Mouse (Mus musculus) lung, embryonic 15.5 days (tissue): Measurements from ENCODE around the gene Tulp2. TPM values are rescaled to one million over a fixed set of nuclear protein-coding genes. Genes with fewer than 3 reads are reported as not detected.
"Not testable (repeated sequence)": the region's sequence is repeated elsewhere in the genome, so short reads cannot be mapped to it uniquely, and the experiment has no call there.

Experiments
- ATAC-seq: fragments of 200-750 bp; cut with Nextera tagmentation; 2 replicates; pipeline ENCODE4 v1.8.0; 2017; ENCODE audit warnings: moderate number of reproducible peaks, borderline replicate concordance; ENCODE audit not compliant: low FRiP score, low TSS enrichment; ENCODE audit errors: extremely low read depth
- H3K27ac ChIP-seq: fragments of 300-500 bp; sonication (generic); 2 replicates; pipeline ENCODE4 v1.5.1; 2015; ENCODE audit warnings: moderate library complexity, mild to moderate bottlenecking, inconsistent platforms
- H3K27me3 ChIP-seq: fragments of 300-500 bp; sonication (generic); 2 replicates; pipeline ENCODE4 v1.6.1; 2015; ENCODE audit warnings: inconsistent platforms
- H3K36me3 ChIP-seq: fragments of 300-500 bp; sonication (generic); 2 replicates; pipeline ENCODE4 v1.6.1; 2015; ENCODE audit warnings: inconsistent platforms
- H3K4me1 ChIP-seq: fragments of 300-500 bp; sonication (generic); 2 replicates; pipeline ENCODE4 v1.6.1; 2015; ENCODE audit warnings: inconsistent platforms
- H3K4me2 ChIP-seq: fragments of 300-500 bp; sonication (generic); 2 replicates; pipeline ENCODE4 v1.6.1; 2015; ENCODE audit warnings: inconsistent platforms, mild to moderate bottlenecking, moderate library complexity
- H3K4me3 ChIP-seq: fragments of 300-500 bp; sonication (generic); 2 replicates; pipeline ENCODE4 v1.5.1; 2015; ENCODE audit warnings: mild to moderate bottlenecking, inconsistent platforms
- H3K9ac ChIP-seq: fragments of 300-500 bp; sonication (generic); 2 replicates; pipeline ENCODE4 v1.6.1; 2015; ENCODE audit warnings: inconsistent platforms
- H3K9me3 ChIP-seq: fragments of 300-500 bp; sonication (generic); 2 replicates; pipeline ENCODE4 v1.6.1; 2016; ENCODE audit warnings: inconsistent platforms
- WGBS: fragments of 180-500 bp; shearing (Covaris S2); methylation state at CpG from one replicate; pipeline ENCODE4 v1.1.7; 2015; 5-methylcytosine and 5-hydroxymethylcytosine counted together
- polyA plus RNA-seq: library from polyadenylated mRNA; unstranded; fragments of >200 nt; fragmentation: Nextera tagmentation; extraction: Ambion mirVana; gene quantifications from 2 replicates; pipeline ENCODE4 v1.2.1, GENCODE M21; 2015

The Tulp2 gene
- polyA plus RNA-seq, 1 experiment from 2014 or later = 0.74 TPM

- H3K4me2 ChIP-seq = no peak overlapping the region
- no peak overlapping the region for H3K27ac ChIP-seq
- H3K4me3 ChIP-seq = no peak overlapping the region
- no peaks in the 10 kb centered on the region for H3K36me3 ChIP-seq
- ATAC-seq = no peak
- H3K9me3 ChIP-seq = no peaks in the 10 kb centered on the region
- WGBS = 39% methylated on average over 1 of the region's 1 CpGs
- H3K27me3 ChIP-seq = no peaks in the 10 kb centered on the region
- no peak overlapping the region for H3K9ac ChIP-seq
- H3K4me1 ChIP-seq = no peaks in the 10 kb centered on the region; the same call in 1 of the 2 replicates
Observed at GRCm38 (mm10) chr7:45476453-45476852, 5.2 kb upstream of the Tulp2 start.

- no peak overlapping the region for H3K4me2 ChIP-seq
- no peak overlapping the region for H3K4me3 ChIP-seq
- H3K9ac ChIP-seq = no peak overlapping the region
- no peaks in the 10 kb centered on the region for H3K9me3 ChIP-seq
- no peaks in the 10 kb centered on the region; the same call in 1 of the 2 replicates for H3K4me1 ChIP-seq
- H3K27me3 ChIP-seq = no peaks in the 10 kb centered on the region
- no peaks in the 10 kb centered on the region for H3K36me3 ChIP-seq
- H3K27ac ChIP-seq = no peak overlapping the region
- WGBS = 7% methylated on average over 3 of the region's 3 CpGs
- ATAC-seq = no peak; the same call in 1 of the 2 replicates
Observed at GRCm38 (mm10) chr7:45477003-45477402, 4.7 kb upstream of the Tulp2 start.

DNA sequence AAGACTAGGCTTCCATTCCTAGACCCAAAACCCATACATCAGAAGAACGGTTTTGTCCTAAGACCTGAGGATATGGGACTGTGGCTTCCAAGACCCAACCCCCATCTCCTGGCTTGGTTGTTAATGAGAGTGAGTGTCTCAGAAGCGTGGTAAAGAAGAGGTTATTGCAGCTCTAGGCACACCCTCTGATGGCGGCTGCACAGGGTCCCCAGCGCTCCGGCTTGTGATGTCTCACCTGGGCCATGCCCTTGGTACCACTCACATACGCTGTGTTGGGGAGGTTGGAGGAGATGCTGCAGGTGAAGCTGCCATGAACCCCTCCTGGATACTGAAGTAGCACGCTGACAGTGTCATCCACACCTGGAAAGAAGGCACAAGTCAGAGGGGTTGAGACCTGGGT, 2.9 kb upstream of the Tulp2 start:
- H3K36me3 ChIP-seq = no peaks in the 10 kb centered on the region
- H3K27me3 ChIP-seq = no peaks in the 10 kb centered on the region
- H3K27ac ChIP-seq = no peak overlapping the region
- no peak for ATAC-seq
- no peaks in the 10 kb centered on the region for H3K9me3 ChIP-seq
- no peak overlapping the region for H3K4me2 ChIP-seq
- no peaks in the 10 kb centered on the region; the same call in 1 of the 2 replicates for H3K4me1 ChIP-seq
- H3K9ac ChIP-seq = no peak overlapping the region
- 97% methylated on average over 7 of the region's 7 CpGs for WGBS
- H3K4me3 ChIP-seq = no peak overlapping the region

GRCm38 (mm10) chr7:45480310-45480709, 1.4 kb upstream of the Tulp2 start:
- not testable (repeated sequence) for ATAC-seq, H3K4me2 ChIP-seq, H3K36me3 ChIP-seq, H3K4me1 ChIP-seq, H3K9ac ChIP-seq, H3K4me3 ChIP-seq, H3K9me3 ChIP-seq, H3K27me3 ChIP-seq, H3K27ac ChIP-seq
- 76% methylated on average over 4 of the region's 4 CpGs for WGBS

DNA sequence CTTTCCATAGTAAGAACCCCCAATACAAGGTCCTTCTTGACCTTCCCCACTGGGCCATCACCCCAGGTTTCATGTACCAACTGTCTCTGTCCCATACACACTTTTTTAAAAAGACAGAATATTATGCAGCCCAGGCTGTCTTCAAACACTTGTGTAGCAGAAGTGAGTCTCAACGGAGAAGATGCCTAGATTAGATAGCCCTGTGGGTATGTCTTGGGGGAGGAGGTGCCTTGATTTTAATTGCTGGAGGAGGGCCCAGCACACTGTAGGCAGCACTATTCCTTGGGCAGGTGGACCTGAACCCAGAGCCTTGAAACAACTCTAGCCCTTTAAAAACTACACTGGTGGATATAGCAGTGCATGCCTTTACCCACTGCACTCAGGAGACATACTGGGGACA, 489 bp downstream of the Tulp2 start:
- ATAC-seq = no peak
- Histone ChIP-seq H3K27me3 (no peaks in the 10 kb centered on the region), H3K27ac (no peak overlapping the region), H3K9me3 (no peaks in the 10 kb centered on the region), H3K4me2 (no peak overlapping the region), H3K9ac (no peak overlapping the region), H3K4me3 (no peak overlapping the region), H3K36me3 (no peaks in the 10 kb centered on the region), H3K4me1 (no peaks in the 10 kb centered on the region; the same call in 1 of the 2 replicates)
- WGBS = 90% methylated on average over 1 of the region's 1 CpGs

DNA sequence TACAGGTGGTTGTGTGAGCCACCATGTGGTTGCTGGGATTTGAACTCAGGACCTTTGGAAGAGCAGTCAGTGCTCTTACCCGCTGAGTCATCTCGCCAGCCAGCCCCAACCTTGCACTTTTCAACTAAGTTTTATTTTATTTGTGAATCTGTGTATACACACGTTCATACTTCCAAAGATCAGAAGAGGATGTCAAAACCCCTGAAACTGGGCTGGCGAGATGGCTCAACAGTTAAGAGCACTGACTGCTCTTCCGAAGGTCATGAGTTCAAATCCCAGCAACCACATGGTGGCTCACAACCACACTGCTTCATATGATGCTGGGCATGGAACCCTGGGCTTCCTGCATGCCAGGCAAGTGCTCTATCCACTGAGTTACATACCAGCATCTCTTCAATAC, 3.3 kb downstream of the Tulp2 start:
- 86% methylated on average over 5 of the region's 5 CpGs for WGBS
- not testable (repeated sequence) for H3K4me1 ChIP-seq, H3K27me3 ChIP-seq, ATAC-seq, H3K27ac ChIP-seq, H3K9me3 ChIP-seq, H3K9ac ChIP-seq, H3K4me3 ChIP-seq, H3K36me3 ChIP-seq, H3K4me2 ChIP-seq

GRCm38 (mm10) chr7:45486158-45486557, 4.5 kb downstream of the Tulp2 start:
- Histone ChIP-seq H3K36me3 (no peaks in the 10 kb centered on the region), H3K9ac (no peak overlapping the region), H3K27me3 (no peaks in the 10 kb centered on the region), H3K27ac (no peak overlapping the region), H3K4me3 (no peak overlapping the region), H3K9me3 (no peaks in the 10 kb centered on the region), H3K4me1 (peaks cover 10% of the 10 kb centered on the region; the same call in 1 of the 2 replicates), H3K4me2 (no peak overlapping the region)
- ATAC-seq = no peak
- 58% methylated on average over 7 of the region's 7 CpGs for WGBS

- H3K9ac ChIP-seq = no peak within 1 kb of the TSS
- peaks cover 14% of the 10 kb centered on the region; the same call in 1 of the 2 replicates for H3K4me1 ChIP-seq
- no peaks in the 10 kb centered on the region for H3K36me3 ChIP-seq
- no peaks in the 10 kb centered on the region for H3K27me3 ChIP-seq
- WGBS = 80% methylated on average over 12 of the region's 12 CpGs
- H3K4me2 ChIP-seq = no peak within 1 kb of the TSS
- no peak within 1 kb of the TSS for H3K27ac ChIP-seq
- no peaks in the 10 kb centered on the region for H3K9me3 ChIP-seq
- H3K4me3 ChIP-seq = no peak within 1 kb of the TSS
- no peak for ATAC-seq
Observed at GRCm38 (mm10) chr7:45486761-45487415, 5.2 kb downstream of the Tulp2 start, which contains the start of gene Gm45808. Gene Gm45808 (minus strand): TSS chr7:45486811.

GRCm38 (mm10) chr7:45487861-45488292, 6.2 kb downstream of the Tulp2 start:
- Histone ChIP-seq H3K4me2 (peak overlapping the region; percentile 82), H3K4me3 (peak overlapping the region; percentile 50), H3K9me3 (no peaks in the 10 kb centered on the region), H3K9ac (peak overlapping the region; percentile 52; the same call in 1 of the 2 replicates), H3K4me1 (peaks cover 14% of the 10 kb centered on the region; the same call in 1 of the 2 replicates), H3K27ac (peak overlapping the region; percentile 57; the same call in 1 of the 2 replicates), H3K36me3 (peaks cover 4% of the 10 kb centered on the region; the same call in 1 of the 2 replicates), H3K27me3 (no peaks in the 10 kb centered on the region)
- no peak for ATAC-seq
- WGBS = 39% methylated on average over 11 of the region's 11 CpGs

GRCm38 (mm10) chr7:45488293-45489204, 6.9 kb downstream of the Tulp2 start, which contains the start of gene Dhdh:
Gene Dhdh (minus strand): TSS chr7:45488805.
- H3K4me3 ChIP-seq = peak within 1 kb of the TSS; percentile 50
- H3K4me2 ChIP-seq = peak within 1 kb of the TSS; percentile 82
- ATAC-seq = peak; percentile 51; the same call in 1 of the 2 replicates
- peak within 1 kb of the TSS; percentile 52 for H3K9ac ChIP-seq
- no peaks in the 10 kb centered on the region for H3K9me3 ChIP-seq
- WGBS = 10% methylated on average over 38 of the region's 38 CpGs
- peak within 1 kb of the TSS; percentile 57; the same call in 1 of the 2 replicates for H3K27ac ChIP-seq
- H3K4me1 ChIP-seq = peaks cover 14% of the 10 kb centered on the region; the same call in 1 of the 2 replicates
- H3K36me3 ChIP-seq = peaks cover 11% of the 10 kb centered on the region
- H3K27me3 ChIP-seq = no peaks in the 10 kb centered on the region

DNA sequence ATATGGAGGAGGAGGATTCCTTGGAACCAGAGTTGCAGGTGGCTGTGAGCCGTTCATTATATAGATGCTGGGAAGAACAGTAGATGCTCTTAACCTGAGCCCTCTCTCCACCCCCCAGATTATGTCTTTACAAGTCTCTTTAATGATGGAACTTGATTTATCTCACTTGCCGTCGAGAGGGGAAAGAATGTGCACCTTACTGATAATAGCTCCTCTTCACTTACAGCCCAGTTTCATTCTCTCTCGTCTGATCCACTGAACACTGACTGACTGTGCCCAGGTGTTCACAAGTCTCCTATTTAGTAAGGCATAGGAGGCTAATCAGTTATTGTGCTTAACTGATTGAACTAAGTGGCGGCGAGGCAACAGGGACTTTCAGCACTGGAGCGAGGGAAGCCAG, 7.9 kb downstream of the Tulp2 start:
- Histone ChIP-seq H3K9me3 (no peaks in the 10 kb centered on the region), H3K36me3 (peaks cover 22% of the 10 kb centered on the region), H3K4me1 (peaks cover 14% of the 10 kb centered on the region; the same call in 1 of the 2 replicates), H3K27ac (no peak overlapping the region), H3K27me3 (no peaks in the 10 kb centered on the region), H3K4me2 (no peak overlapping the region), H3K9ac (no peak overlapping the region), H3K4me3 (no peak overlapping the region)
- ATAC-seq = no peak
- WGBS = 68% methylated on average over 7 of the region's 7 CpGs
